In the genomic region with DNA sequence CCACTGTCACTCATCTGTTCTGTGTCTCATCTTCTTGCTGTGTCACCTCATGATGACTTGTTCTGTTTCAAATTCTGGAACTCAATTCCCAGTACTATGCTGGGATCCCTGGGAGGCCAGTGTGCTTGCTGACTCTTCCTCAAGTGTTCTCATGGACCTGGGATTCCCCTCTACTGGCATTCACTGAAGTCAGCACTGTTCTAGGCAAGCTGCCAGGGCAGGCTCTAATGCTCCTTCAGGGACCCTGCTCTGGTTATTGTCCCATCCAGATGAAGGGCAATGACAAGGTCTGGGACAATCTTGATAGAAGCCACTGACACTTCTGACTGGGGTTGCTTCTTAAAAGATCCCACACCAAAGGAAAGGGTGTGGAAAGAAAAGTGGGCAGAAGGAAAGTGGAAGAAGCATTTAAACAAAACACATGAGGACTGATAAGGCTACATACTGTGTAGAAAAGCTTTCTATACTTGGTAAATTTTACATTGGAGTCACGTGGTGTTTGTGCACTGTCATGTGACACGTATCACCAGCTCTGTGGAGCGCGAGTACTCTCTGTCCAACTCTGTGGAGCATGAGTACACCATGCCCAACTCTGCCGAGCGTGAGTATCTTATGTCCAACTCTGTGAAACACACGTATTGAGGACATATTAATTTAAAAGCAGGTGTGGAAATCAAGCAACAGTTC, we compare ENCODE assay signal across 10 mouse cellular contexts.
A peak's percentile ranks its signal among the peaks of the same experiment; 100 is the strongest.
DNase-seq lines count a peak whose midpoint lies in the region; ATAC-seq and TF ChIP-seq lines count a peak whose summit lies in the region.
"Had no signal": no experiment of that assay in that cellular context is flagged by ENCODE, and none has a peak within 500 bp of the region (broad histone marks: within the 10 kb centered on the region; RNA-seq: fewer than 3 reads in every experiment).

No protein-coding gene starts in this region.

- H3K4me2 ChIP-seq in kidney, embryonic 14.5 days (replicated peaks; ENCODE audit: low read depth, low read length), result no peak overlapping the region
- H3K4me2 ChIP-seq in heart, embryonic 14.5 days (ENCODE audit: low read length), result peak overlapping the region; percentile 58
- H3K4me2 ChIP-seq: stomach, embryonic 15.5 days had no signal

- TF ChIP-seq CTCF in kidney, adult 2 months (conservative IDR thresholded peaks at IDR 0.05; ENCODE audit: insufficient read depth, insufficient read length, low read depth, low read length), result no peak

- no peaks in the 10 kb centered on the region for H3K27me3 ChIP-seq in kidney, adult 2 months (replicated peaks; ENCODE audit: control insufficient read depth, insufficient read depth, low read length)
- no peaks in the 10 kb centered on the region for H3K27me3 ChIP-seq in kidney, embryonic 14.5 days (ENCODE audit: control insufficient read depth, insufficient read depth, low read length)
- no peaks in the 10 kb centered on the region for H3K27me3 ChIP-seq in heart, embryonic 14.5 days (ENCODE audit: control insufficient read depth, insufficient read depth, low read length)
- H3K27me3 ChIP-seq: limb, embryonic 13.5 days; stomach, embryonic 15.5 days had no signal

- TF ChIP-seq POLR2A in kidney, adult 2 months (IDR thresholded peaks at IDR 0.05; ENCODE audit: low read depth, low read length), result no peak

- peak; percentile 83 for DNase-seq in kidney, adult 2 months
- peak; percentile 49 to 76 for DNase-seq in adrenal gland, postnatal 36 days
- DNase-seq in lung, postnatal 10 days, result peak; percentile 57
- DNase-seq in left cerebral cortex, adult 9 months (ENCODE audit: low spot score in 2 of 2), result no peak
- DNase-seq in left cerebral cortex, postnatal 36 days (ENCODE audit: low spot score in 2 of 2), result no peak
- DNase-seq in layer of hippocampus, adult 18-20 months (ENCODE audit: low spot score in 2 of 2), result no peak

- H3K4me1 ChIP-seq in kidney, adult 2 months (ENCODE audit: control insufficient read depth, insufficient read depth, low read length), result peaks cover 7% of the 10 kb centered on the region; the same call in 1 of the 2 replicates
- no peaks in the 10 kb centered on the region for H3K4me1 ChIP-seq in kidney, embryonic 14.5 days (ENCODE audit: control insufficient read depth, insufficient read depth, low read length)
- H3K4me1 ChIP-seq in heart, embryonic 14.5 days (ENCODE audit: control insufficient read depth in 2 of 2, insufficient read depth in 2 of 2, low read length in 2 of 2), result peaks cover 14 to 60% of the 10 kb centered on the region in 2 experiments
- H3K4me1 ChIP-seq: stomach, embryonic 15.5 days had no signal

- H3K27ac ChIP-seq in kidney, adult 2 months (ENCODE audit: insufficient read depth, low read depth, low read length), result no peak overlapping the region; the same call in 1 of the 2 replicates
- H3K27ac ChIP-seq in kidney, embryonic 14.5 days (ENCODE audit: low read depth, low read length), result no peak overlapping the region
- H3K27ac ChIP-seq in heart, embryonic 14.5 days (replicated peaks in 1 of 2; ENCODE audit: control insufficient read depth in 1 of 2, insufficient read depth in 1 of 2, low read depth in 2 of 2, low read length in 2 of 2), result peak overlapping the region; percentile 88 to 95
- H3K27ac ChIP-seq: limb, embryonic 13.5 days; stomach, embryonic 15.5 days had no signal

- H3K4me3 ChIP-seq in kidney, adult 2 months (ENCODE audit: insufficient read depth, low read depth, low read length), result no peak overlapping the region
- no peak overlapping the region for H3K4me3 ChIP-seq in kidney, embryonic 14.5 days (ENCODE audit: low read length)
- no peak overlapping the region for H3K4me3 ChIP-seq in heart, embryonic 14.5 days (ENCODE audit: control insufficient read depth in 1 of 2, insufficient read depth in 1 of 2, low read depth in 1 of 2, low read length in 2 of 2)
- H3K4me3 ChIP-seq: limb, embryonic 13.5 days; stomach, embryonic 15.5 days had no signal

- H3K9ac ChIP-seq in kidney, embryonic 14.5 days (ENCODE audit: low read depth, low read length), result no peak overlapping the region
- H3K9ac ChIP-seq in heart, embryonic 14.5 days (ENCODE audit: low read length), result no peak overlapping the region
- H3K9ac ChIP-seq: limb, embryonic 13.5 days; stomach, embryonic 15.5 days had no signal

- no peaks in the 10 kb centered on the region for H3K36me3 ChIP-seq in kidney, adult 2 months (ENCODE audit: control insufficient read depth, insufficient read depth, low read length)
- H3K36me3 ChIP-seq in kidney, embryonic 14.5 days (ENCODE audit: control insufficient read depth, insufficient read depth, low read length), result no peaks in the 10 kb centered on the region
- H3K36me3 ChIP-seq in heart, embryonic 14.5 days (ENCODE audit: control insufficient read depth, insufficient read depth, low read length), result no peaks in the 10 kb centered on the region
- H3K36me3 ChIP-seq: limb, embryonic 13.5 days; stomach, embryonic 15.5 days had no signal

- no peak for ATAC-seq in kidney, embryonic 14.5 days (ENCODE audit: low FRiP score, low TSS enrichment)
- ATAC-seq in heart, embryonic 14.5 days (ENCODE audit: insufficient number of reproducible peaks, insufficient read depth, low FRiP score, low read depth), result peak; percentile 75

- H3K9me3 ChIP-seq in kidney, embryonic 14.5 days (ENCODE audit: control insufficient read depth, low read length), result no peaks in the 10 kb centered on the region
- H3K9me3 ChIP-seq in heart, embryonic 14.5 days (ENCODE audit: control insufficient read depth, low read length), result no peaks in the 10 kb centered on the region
- H3K9me3 ChIP-seq: limb, embryonic 13.5 days; stomach, embryonic 15.5 days had no signal

- 76% methylated on average over 7 of the region's 7 CpGs for WGBS in kidney, adult 2 months
- WGBS in kidney, embryonic 14.5 days, result 95% methylated on average over 7 of the region's 7 CpGs
- WGBS in heart, embryonic 14.5 days, result 30% methylated on average over 7 of the region's 7 CpGs

- intact Hi-C loops in left cerebral cortex, postnatal 36 days (cut with DNase I), result no loop called here

Comparison
In these comparisons a context has a peak if more than half of its experiments do, and no peak if none do; other contexts are left out.
1. DNase-seq: peak in kidney, adult 2 months (single experiment), adrenal gland, postnatal 36 days (2 of 2) and lung, postnatal 10 days (single experiment); none in left cerebral cortex, adult 9 months (0 of 2), left cerebral cortex, postnatal 36 days (0 of 2) and layer of hippocampus, adult 18-20 months (0 of 2).
2. H3K27ac ChIP-seq: peak in heart, embryonic 14.5 days (2 of 2); none in kidney, adult 2 months (single experiment) and kidney, embryonic 14.5 days (single experiment).